Mouse (Mus musculus) gastrocnemius, postnatal 10 days (tissue): ENCODE results near the gene Cdh23. TPM values are rescaled to one million over a fixed set of nuclear protein-coding genes. Genes with fewer than 3 reads are reported as not detected.

Experiments used
- DNase-seq: peaks from one replicate; pipeline ENCODE4 v3.0.0; 2021; ENCODE audit warnings: mixed read lengths
- total RNA-seq, 2 experiments: library from RNA; stranded (reverse); gene quantifications; 2 replicates each; pipeline ENCODE4 v1.2.3; 2021

Cdh23 gene
- total RNA-seq, 2 experiments from 2014 or later, result 3.1 to 4.2 TPM

GRCm38 (mm10) chr10:60635568-60636295, 60.6 kb downstream of the Cdh23 start:
- no peak for DNase-seq

GRCm38 (mm10) chr10:60634391-60634790, 61.9 kb downstream of the Cdh23 start:
- DNase-seq, result no peak

GRCm38 (mm10) chr10:60626086-60626485, 70.2 kb downstream of the Cdh23 start:
- no peak for DNase-seq

- DNase-seq, result no peak
Measured at GRCm38 (mm10) chr10:60625511-60625910, 70.8 kb downstream of the Cdh23 start.

GRCm38 (mm10) chr10:60624945-60625344, 71.3 kb downstream of the Cdh23 start:
- no peak for DNase-seq

GRCm38 (mm10) chr10:60624217-60624708, 72.0 kb downstream of the Cdh23 start:
- DNase-seq, result no peak

- DNase-seq, result no peak
Measured at GRCm38 (mm10) chr10:60622836-60623235, 73.5 kb downstream of the Cdh23 start.

GRCm38 (mm10) chr10:60621470-60622170, 74.7 kb downstream of the Cdh23 start:
- no peak for DNase-seq

GRCm38 (mm10) chr10:60615898-60616297, 80.4 kb downstream of the Cdh23 start:
- no peak for DNase-seq

GRCm38 (mm10) chr10:60612893-60613292, 83.4 kb downstream of the Cdh23 start:
- no peak for DNase-seq

- DNase-seq, result no peak
Measured at GRCm38 (mm10) chr10:60607166-60607565, 89.1 kb downstream of the Cdh23 start.

- DNase-seq, result no peak
Measured at GRCm38 (mm10) chr10:60606661-60607060, 89.6 kb downstream of the Cdh23 start.

GRCm38 (mm10) chr10:60602235-60602634, 94.1 kb downstream of the Cdh23 start:
- no peak for DNase-seq

- DNase-seq, result no peak
Measured at GRCm38 (mm10) chr10:60595166-60595565, 101.1 kb downstream of the Cdh23 start.

- no peak for DNase-seq
Measured at GRCm38 (mm10) chr10:60592881-60593575, 103.3 kb downstream of the Cdh23 start.

- DNase-seq, result no peak
Measured at GRCm38 (mm10) chr10:60591281-60591680, 105.0 kb downstream of the Cdh23 start.

GRCm38 (mm10) chr10:60590241-60590640, 106.0 kb downstream of the Cdh23 start:
- no peak for DNase-seq

- no peak for DNase-seq
Measured at GRCm38 (mm10) chr10:60585691-60586090, 110.6 kb downstream of the Cdh23 start.

GRCm38 (mm10) chr10:60582956-60583355, 113.3 kb downstream of the Cdh23 start:
- DNase-seq, result no peak

- DNase-seq, result no peak
Measured at GRCm38 (mm10) chr10:60580666-60581065, 115.6 kb downstream of the Cdh23 start.

GRCm38 (mm10) chr10:60578738-60579538, 117.4 kb downstream of the Cdh23 start:
- DNase-seq, result no peak
